Mouse (Mus musculus) embryonic facial prominence, embryonic 14.5 days (tissue): ENCODE data around the gene Gorasp1. TPM values are rescaled to one million over a fixed set of nuclear protein-coding genes. Genes with fewer than 3 reads are reported as not detected.

Experiments
- ATAC-seq: fragments of 200-750 bp; cut with Nextera tagmentation; 2 replicates; pipeline ENCODE4 v1.8.0; 2017; ENCODE audit warnings: low read depth, moderate number of reproducible peaks, moderate TSS enrichment
- DNase-seq: peaks from one replicate; pipeline ENCODE4 v3.0.0-alpha.2; 2015; ENCODE audit warnings: low spot score
- H3K27ac ChIP-seq: fragments of 300-500 bp; sonication (generic); replicated peaks from 2 replicates; pipeline ENCODE4 v1.5.1; 2014; ENCODE audit warnings: low read depth, mild to moderate bottlenecking, low read length, moderate library complexity
- H3K27me3 ChIP-seq: fragments of 300-500 bp; sonication (generic); replicated peaks from 2 replicates; pipeline ENCODE4 v1.6.1; 2014; ENCODE audit warnings: low read length; ENCODE audit not compliant: control insufficient read depth, insufficient read depth
- H3K36me3 ChIP-seq: fragments of 300-500 bp; sonication (generic); 2 replicates; pipeline ENCODE4 v1.6.1; 2014; ENCODE audit warnings: low read length, mixed read lengths; ENCODE audit not compliant: control insufficient read depth, insufficient read depth
- H3K4me1 ChIP-seq: fragments of 300-500 bp; sonication (generic); 2 replicates; pipeline ENCODE4 v1.6.1; 2014; ENCODE audit warnings: antibody characterized with exemption, low read length; ENCODE audit not compliant: control insufficient read depth, insufficient read depth
- H3K4me2 ChIP-seq: fragments of 300-500 bp; sonication (generic); 2 replicates; pipeline ENCODE4 v1.6.1; 2014; ENCODE audit warnings: low read depth, mild to moderate bottlenecking, low read length, moderate library complexity, mixed read lengths
- H3K4me3 ChIP-seq: fragments of 300-500 bp; sonication (generic); 2 replicates; pipeline ENCODE4 v1.5.1; 2014; ENCODE audit warnings: low read depth, mild to moderate bottlenecking, low read length
- H3K9ac ChIP-seq: fragments of 300-500 bp; sonication (generic); 2 replicates; pipeline ENCODE4 v1.6.1; 2014; ENCODE audit warnings: low read depth, mild to moderate bottlenecking, low read length, moderate library complexity, mixed read lengths
- H3K9me3 ChIP-seq: fragments of 300-500 bp; sonication (generic); 2 replicates; pipeline ENCODE4 v1.6.1; 2016; ENCODE audit warnings: low read length; ENCODE audit not compliant: control insufficient read depth
- WGBS: fragments of 180-500 bp; shearing (Covaris S2); extraction: QIAGEN DNeasy Blood & Tissue Kit; methylation state at CpG from one replicate; pipeline ENCODE4 v1.1.7; 2014; 5-methylcytosine and 5-hydroxymethylcytosine counted together
- polyA plus RNA-seq: library from polyadenylated mRNA; unstranded; fragments of >200 nt; fragmentation: Nextera tagmentation; extraction: Ambion mirVana; gene quantifications from 2 replicates; pipeline ENCODE4 v1.2.1, GENCODE M21; 2014

Gene Gorasp1
- polyA plus RNA-seq, 1 experiment from 2014 or later, result 29.9 TPM

DNA sequence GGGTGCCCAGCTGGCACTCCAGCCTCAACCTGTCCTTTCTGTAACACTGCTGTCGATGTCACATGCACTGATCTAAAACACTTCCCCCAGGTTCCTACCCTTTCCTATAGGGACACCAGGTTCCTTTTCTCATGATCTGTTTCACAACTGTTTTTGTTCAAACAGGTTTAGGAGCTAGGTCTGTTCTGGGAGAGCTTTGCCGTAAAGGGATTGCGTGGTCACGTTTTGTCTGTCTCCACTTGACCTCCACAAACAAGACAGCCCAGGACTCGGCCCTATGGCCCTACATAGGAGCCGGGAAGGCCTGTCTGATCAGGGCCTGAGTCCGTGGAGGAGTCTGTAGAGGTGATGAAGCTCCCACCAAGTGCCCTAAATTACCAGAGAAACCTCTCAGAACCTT lies 32.4 kb upstream of the Gorasp1 start:
- 87% methylated on average over 7 of the region's 7 CpGs for WGBS
- no peak for DNase-seq
- no peak overlapping the region for H3K4me2 ChIP-seq
- H3K27me3 ChIP-seq, result no peaks in the 10 kb centered on the region
- no peak overlapping the region for H3K4me3 ChIP-seq
- no peak for ATAC-seq
- peaks cover 5% of the 10 kb centered on the region; the same call in 1 of the 2 replicates for H3K4me1 ChIP-seq
- H3K27ac ChIP-seq, result no peak overlapping the region
- no peaks in the 10 kb centered on the region for H3K9me3 ChIP-seq
- H3K36me3 ChIP-seq, result peaks cover 35% of the 10 kb centered on the region
- no peak overlapping the region for H3K9ac ChIP-seq

DNA sequence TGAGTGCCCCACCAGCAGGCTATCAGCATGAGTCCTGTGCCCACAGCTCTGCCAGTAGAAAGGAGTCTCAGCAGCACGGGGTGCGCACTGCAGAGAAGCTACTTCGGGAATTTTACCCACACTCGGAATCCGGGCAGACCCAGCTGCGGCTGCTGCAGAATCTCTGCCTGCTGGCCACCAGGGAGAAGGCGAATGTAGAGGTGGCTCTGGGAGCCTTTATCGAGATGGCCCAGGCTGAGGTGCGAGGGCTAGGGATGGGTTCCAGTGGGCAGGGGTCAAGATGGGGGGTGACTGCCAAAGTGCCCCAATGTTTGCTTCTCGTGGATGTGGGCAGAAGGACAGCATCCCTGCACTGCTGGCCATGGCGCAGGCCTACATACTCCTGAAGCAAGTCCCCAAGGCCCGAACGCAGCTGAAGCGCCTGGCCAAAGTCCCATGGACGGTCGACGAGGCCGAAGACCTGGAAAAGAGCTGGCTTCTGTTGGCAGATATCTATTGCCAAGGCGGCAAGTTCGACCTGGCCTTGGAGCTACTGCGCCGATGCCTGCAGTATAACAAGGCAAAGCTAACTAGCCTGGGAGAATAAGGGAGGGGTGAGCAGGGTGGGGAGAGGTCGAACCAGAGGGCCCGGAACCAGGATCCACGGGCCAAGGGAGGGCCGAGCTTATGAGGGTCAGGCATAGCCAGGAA lies 29.0 kb upstream of the Gorasp1 start:
- Histone ChIP-seq H3K4me3 (no peak overlapping the region), H3K9ac (no peak overlapping the region), H3K9me3 (no peaks in the 10 kb centered on the region), H3K27me3 (no peaks in the 10 kb centered on the region), H3K36me3 (0 out of 2 replicates have a peak, but pooled peaks cover 4% of the 10 kb centered on the region), H3K4me1 (peaks cover 15% of the 10 kb centered on the region), H3K27ac (no peak overlapping the region), H3K4me2 (no peak overlapping the region)
- no peak for DNase-seq
- 86% methylated on average over 26 of the region's 26 CpGs for WGBS
- ATAC-seq, result no peak

DNA sequence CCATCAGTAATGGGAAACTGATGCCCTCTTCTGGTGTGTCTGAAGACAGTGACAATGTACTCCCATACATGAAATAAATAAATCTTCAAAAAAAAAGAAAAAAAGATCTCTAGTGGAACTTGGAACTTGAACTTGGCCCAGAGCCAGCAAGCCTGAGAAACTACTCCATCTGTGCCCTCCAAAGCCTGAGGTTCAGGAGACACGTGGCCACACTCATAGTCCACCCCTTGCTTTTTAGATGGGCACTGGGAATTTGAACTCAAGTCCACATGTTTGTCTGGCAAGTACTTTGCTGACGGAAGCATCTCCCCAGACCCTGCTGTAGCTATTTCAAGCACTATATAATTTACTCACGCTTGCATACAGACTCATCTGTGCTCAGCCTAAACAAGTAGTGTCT lies 27.8 kb upstream of the Gorasp1 start:
- H3K27me3 ChIP-seq, result no peaks in the 10 kb centered on the region
- WGBS, result 67% methylated on average over 3 of the region's 3 CpGs
- ATAC-seq (no peak), DNase-seq (no peak)
- peaks cover 10% of the 10 kb centered on the region for H3K4me1 ChIP-seq
- H3K4me2 ChIP-seq, result no peak overlapping the region
- H3K27ac ChIP-seq, result no peak overlapping the region
- H3K9me3 ChIP-seq, result no peaks in the 10 kb centered on the region
- no peak overlapping the region for H3K4me3 ChIP-seq
- H3K36me3 ChIP-seq, result no peaks in the 10 kb centered on the region
- no peak overlapping the region for H3K9ac ChIP-seq

DNA sequence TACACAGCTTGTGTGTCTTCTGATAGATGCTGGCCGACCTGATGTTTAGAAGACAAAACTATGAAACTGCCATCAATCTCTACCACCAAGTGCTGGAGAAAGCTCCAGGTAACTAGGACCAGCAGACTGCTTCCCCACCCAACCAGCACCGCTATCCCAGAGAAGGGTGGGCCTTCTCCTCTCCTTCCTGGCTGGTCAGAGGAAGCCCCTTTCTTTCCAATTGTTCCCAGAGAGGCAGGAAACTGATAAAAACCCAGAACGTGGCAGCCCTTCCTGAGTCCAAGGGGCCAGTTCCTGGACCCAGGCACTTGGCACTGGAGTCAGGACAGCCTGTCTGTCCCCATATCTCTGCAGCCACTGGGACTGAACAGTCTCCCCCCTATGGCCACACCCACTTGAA lies 26.8 kb upstream of the Gorasp1 start:
- no peaks in the 10 kb centered on the region for H3K9me3 ChIP-seq
- ATAC-seq (no peak), DNase-seq (no peak)
- no peak overlapping the region for H3K27ac ChIP-seq
- no peaks in the 10 kb centered on the region for H3K27me3 ChIP-seq
- no peak overlapping the region for H3K4me2 ChIP-seq
- 72% methylated on average over 3 of the region's 3 CpGs for WGBS
- H3K4me1 ChIP-seq, result peaks cover 10% of the 10 kb centered on the region
- H3K9ac ChIP-seq, result no peak overlapping the region
- H3K36me3 ChIP-seq, result no peaks in the 10 kb centered on the region
- H3K4me3 ChIP-seq, result no peak overlapping the region

DNA sequence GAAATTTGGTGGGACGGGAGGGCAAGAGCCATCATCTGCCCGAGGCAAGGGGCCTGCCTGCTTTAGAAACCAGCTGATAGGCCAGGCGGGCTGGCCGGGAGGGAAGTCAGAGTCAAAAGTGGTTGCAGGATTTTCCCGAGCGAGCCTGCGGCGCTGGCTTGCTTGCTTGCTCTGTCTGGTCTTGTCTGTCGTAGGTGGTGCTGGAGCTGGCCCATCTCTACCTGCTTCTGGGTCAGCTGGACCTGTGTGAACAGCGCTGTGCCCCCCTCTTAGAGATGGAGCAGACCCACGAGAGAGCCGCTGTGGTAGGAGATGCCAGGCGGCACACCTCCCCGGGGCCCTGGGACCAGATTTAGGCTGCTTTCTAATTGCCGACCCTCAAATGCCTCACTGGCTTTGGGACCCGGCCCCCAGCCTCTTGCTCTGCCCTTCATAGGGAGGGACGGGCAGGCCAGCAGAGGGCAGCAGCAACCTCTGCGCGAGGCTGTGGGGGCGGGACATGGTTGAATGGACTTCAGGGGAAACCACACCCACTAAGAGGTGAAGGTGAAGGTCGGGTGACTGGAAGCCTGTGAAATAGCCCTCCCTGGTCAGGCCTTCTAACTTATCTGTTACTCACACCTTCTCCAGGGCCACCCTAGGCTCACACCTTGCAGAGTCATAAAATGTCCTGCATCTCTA lies 25.8 kb upstream of the Gorasp1 start:
- H3K27ac ChIP-seq, result no peak overlapping the region
- WGBS, result 9% methylated on average over 16 of the region's 21 CpGs

DNA sequence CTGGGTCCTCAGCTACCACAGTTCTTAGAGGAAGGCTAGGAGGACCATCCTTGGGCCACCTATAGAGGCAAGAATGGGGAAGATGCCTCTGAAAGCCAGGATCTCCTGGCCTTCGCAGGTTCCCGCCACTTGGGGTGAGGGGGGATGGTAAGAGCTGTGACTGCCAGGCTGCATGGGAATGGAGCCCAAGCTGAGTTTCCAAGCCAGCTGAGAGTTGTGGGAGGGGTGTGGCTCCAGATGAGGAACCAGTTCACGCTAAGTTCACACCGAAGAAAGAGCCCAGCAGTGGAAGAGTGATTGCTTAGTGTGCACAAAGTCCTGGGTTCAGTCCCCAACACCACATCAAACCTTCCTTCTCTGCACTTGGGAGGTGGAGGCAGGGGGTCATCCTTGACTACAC lies 24.9 kb upstream of the Gorasp1 start:
- Histone ChIP-seq H3K27me3 (no peaks in the 10 kb centered on the region), H3K4me3 (no peak overlapping the region), H3K4me1 (peaks cover 10% of the 10 kb centered on the region), H3K36me3 (no peaks in the 10 kb centered on the region), H3K9ac (no peak overlapping the region), H3K27ac (no peak overlapping the region), H3K9me3 (no peaks in the 10 kb centered on the region), H3K4me2 (no peak overlapping the region)
- DNase-seq (no peak), ATAC-seq (no peak)
- WGBS, result 68% methylated on average over 4 of the region's 4 CpGs

More for the DNA sequence above, 25.8 kb upstream of the Gorasp1 start:
- Histone ChIP-seq H3K4me2 (peak overlapping the region; percentile 37), H3K9ac (0 out of 2 replicates have a peak overlapping the region, but pooled peaks have one; percentile 6), H3K36me3 (no peaks in the 10 kb centered on the region), H3K4me3 (peak overlapping the region; percentile 2; the same call in 1 of the 2 replicates), H3K4me1 (peaks cover 10% of the 10 kb centered on the region), H3K27me3 (no peaks in the 10 kb centered on the region), H3K9me3 (no peaks in the 10 kb centered on the region)
- ATAC-seq (peak; percentile 66), DNase-seq (peak; percentile 64)

DNA sequence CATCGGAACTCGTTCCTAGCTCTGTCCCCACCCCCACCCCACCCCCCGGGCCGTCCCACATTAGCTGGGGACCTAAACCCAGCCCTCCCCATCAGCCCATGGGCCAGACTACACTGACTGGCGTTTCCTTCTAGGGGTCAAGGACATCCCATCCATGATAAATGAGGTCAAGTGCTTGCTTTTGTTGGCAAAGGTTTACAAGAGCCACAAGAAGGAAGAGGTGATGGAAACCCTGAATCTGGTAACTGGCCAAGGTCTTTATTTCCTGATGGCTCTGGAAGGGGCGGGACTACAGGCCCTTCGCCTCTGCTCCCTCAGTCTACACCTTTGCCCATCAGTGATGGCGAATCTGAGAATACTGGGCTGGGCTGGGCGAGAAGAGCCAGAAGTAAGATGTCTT lies 21.5 kb upstream of the Gorasp1 start:
- Histone ChIP-seq H3K27ac (no peak overlapping the region), H3K4me3 (no peak overlapping the region)
- ATAC-seq, result no peak

DNA sequence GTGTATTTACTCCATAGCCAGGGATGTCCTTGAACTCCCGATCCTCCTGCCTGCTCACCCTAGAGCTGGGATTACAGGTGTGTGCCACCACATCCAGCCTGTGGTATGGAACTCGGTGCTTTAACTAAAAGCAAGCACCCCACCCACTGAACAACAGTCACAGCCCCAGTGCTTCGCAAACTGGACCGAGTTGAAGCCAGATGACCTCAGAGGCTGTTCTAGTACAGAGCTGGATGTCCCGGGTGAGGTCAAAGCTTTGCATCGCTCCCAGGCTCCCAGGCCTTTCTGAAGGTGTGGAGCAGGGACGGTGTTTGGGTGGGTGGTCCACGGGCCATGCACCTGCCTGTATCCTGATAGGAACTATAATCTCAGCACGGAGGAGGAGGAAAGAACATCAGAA lies 14.0 kb upstream of the Gorasp1 start:
- Histone ChIP-seq H3K9me3 (no peaks in the 10 kb centered on the region), H3K4me3 (no peak overlapping the region), H3K27ac (no peak overlapping the region), H3K36me3 (no peaks in the 10 kb centered on the region), H3K4me2 (no peak overlapping the region), H3K27me3 (no peaks in the 10 kb centered on the region), H3K9ac (no peak overlapping the region), H3K4me1 (no peaks in the 10 kb centered on the region)
- ATAC-seq (no peak), DNase-seq (no peak)
- WGBS, result 81% methylated on average over 9 of the region's 9 CpGs

More for the DNA sequence above, 21.5 kb upstream of the Gorasp1 start:
- no peak overlapping the region for H3K9ac ChIP-seq
- 73% methylated on average over 9 of the region's 9 CpGs for WGBS
- no peaks in the 10 kb centered on the region for H3K27me3 ChIP-seq
- H3K36me3 ChIP-seq, result no peaks in the 10 kb centered on the region
- peaks cover 10% of the 10 kb centered on the region for H3K4me1 ChIP-seq
- no peaks in the 10 kb centered on the region for H3K9me3 ChIP-seq
- no peak overlapping the region for H3K4me2 ChIP-seq
- DNase-seq, result no peak
